Mouse (Mus musculus) myocyte (in vitro differentiated cells): ENCODE measurements around the gene Ric8a. TPM values are rescaled to one million over a fixed set of nuclear protein-coding genes. Genes with fewer than 3 reads are reported as not detected.

ENCODE experiments used
- H3K27me3 ChIP-seq: one replicate; pipeline ENCODE4 v1.6.1; 2011; ENCODE audit not compliant: control insufficient read depth, insufficient read depth, insufficient read length
- H3K36me3 ChIP-seq: one replicate; pipeline ENCODE4 v1.6.1; 2011; ENCODE audit not compliant: control insufficient read depth, insufficient read depth
- H3K4me2 ChIP-seq: one replicate; pipeline ENCODE4 v1.6.1; 2011; ENCODE audit warnings: low read depth, control low read depth
- H3K4me3 ChIP-seq: one replicate; pipeline ENCODE4 v1.5.1; 2011; ENCODE audit warnings: mild to moderate bottlenecking, control low read depth, moderate library complexity
- H3K79me2 ChIP-seq: one replicate; pipeline ENCODE4 v1.6.1; 2011; ENCODE audit not compliant: control insufficient read depth, insufficient read depth
- H3ac ChIP-seq: one replicate; pipeline ENCODE4 v1.6.1; 2011; ENCODE audit not compliant: control insufficient read depth, insufficient read length
- CEBPB ChIP-seq: IDR thresholded peaks from 2 replicates; pipeline ENCODE4 v1.6.1; 2011; ENCODE audit warnings: mild to moderate bottlenecking, moderate library complexity; ENCODE audit not compliant: poor library complexity, insufficient read depth, severe bottlenecking
- E2F4 ChIP-seq: IDR thresholded peaks from one replicate; pipeline ENCODE4 v1.6.1; 2011; ENCODE audit warnings: mild to moderate bottlenecking, control low read depth, moderate library complexity; ENCODE audit not compliant: insufficient read depth
- MAX ChIP-seq: IDR thresholded peaks from one replicate; pipeline ENCODE4 v1.6.1; 2011; ENCODE audit warnings: low read depth, mild to moderate bottlenecking, control low read depth
- MYOD1 ChIP-seq, 3 experiments: IDR thresholded peaks; one replicate each; pipeline ENCODE4 v1.6.1; 2011; ENCODE audit warnings: control low read depth in 2 of 3, low read depth in 2 of 3, mild to moderate bottlenecking in 2 of 3, moderate library complexity in 1 of 3; ENCODE audit not compliant: insufficient read length in 2 of 3, control insufficient read depth in 1 of 3
- MYOG ChIP-seq, 3 experiments: IDR thresholded peaks; one replicate each; pipeline ENCODE4 v1.6.1; 2011; ENCODE audit warnings: control low read depth in 2 of 3, low read depth in 2 of 3, mild to moderate bottlenecking in 2 of 3; ENCODE audit not compliant: insufficient read length in 2 of 3, control insufficient read depth in 1 of 3, insufficient read depth in 1 of 3
- POLR2A ChIP-seq: IDR thresholded peaks from one replicate; pipeline ENCODE4 v1.6.1; 2011; ENCODE audit warnings: low read depth, mild to moderate bottlenecking, control low read depth, moderate library complexity; ENCODE audit not compliant: insufficient read length
- POLR2AphosphoS2 ChIP-seq: IDR thresholded peaks from one replicate; pipeline ENCODE4 v1.6.1; 2011; ENCODE audit warnings: low read depth, control low read depth; ENCODE audit not compliant: insufficient read length
- REST ChIP-seq: IDR thresholded peaks from one replicate; pipeline ENCODE4 v1.6.1; 2011; ENCODE audit warnings: mild to moderate bottlenecking, control low read depth, moderate library complexity; ENCODE audit not compliant: insufficient read depth, insufficient read length
- SRF ChIP-seq: IDR thresholded peaks from one replicate; pipeline ENCODE4 v1.6.1; 2011; ENCODE audit warnings: low read depth; ENCODE audit not compliant: control insufficient read depth, insufficient read length
- TCF12 ChIP-seq: IDR thresholded peaks from one replicate; pipeline ENCODE4 v1.6.1; 2011; ENCODE audit warnings: mild to moderate bottlenecking, control low read depth; ENCODE audit not compliant: poor library complexity, insufficient read depth, severe bottlenecking
- TCF3 ChIP-seq: IDR thresholded peaks from one replicate; pipeline ENCODE4 v1.6.1; 2011; ENCODE audit warnings: low read depth, control low read depth; ENCODE audit not compliant: insufficient read length
- USF1 ChIP-seq: IDR thresholded peaks from one replicate; pipeline ENCODE4 v1.6.1; 2011; ENCODE audit warnings: low read depth, mild to moderate bottlenecking, control low read depth, moderate library complexity
- polyA plus RNA-seq: library from polyadenylated mRNA; unstranded; fragments of >200 nt; fragmentation: generic; extraction: Trizol; gene quantifications from one replicate; pipeline ENCODE4 v1.2.1, GENCODE M21; 2012; ENCODE audit warnings: missing spikeins

The Ric8a gene
- polyA plus RNA-seq, 1 experiment = 123 TPM

DNA sequence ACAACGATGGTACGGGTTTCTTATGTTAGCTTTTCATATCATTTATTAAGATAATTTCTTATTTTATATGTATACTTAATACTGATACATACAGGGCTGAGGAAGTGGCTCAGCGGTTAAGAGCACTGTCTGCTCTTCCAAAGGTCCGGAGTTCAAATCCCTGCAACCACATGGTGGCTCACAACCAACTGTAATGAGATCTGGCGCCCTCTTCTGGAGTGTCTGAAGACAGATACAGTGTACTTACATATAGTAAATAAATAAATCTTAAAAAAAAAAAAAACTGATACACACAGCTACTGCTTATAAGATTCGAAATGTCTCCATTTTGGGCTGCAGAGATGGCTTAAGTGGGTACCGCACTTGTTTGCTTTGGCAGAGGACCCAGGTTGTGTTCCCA, 50.9 kb downstream of the Ric8a start:
- TF ChIP-seq TCF12 = no peak
- no peak for TF ChIP-seq USF1
- TF ChIP-seq POLR2AphosphoS2 = no peak
- no peak for TF ChIP-seq E2F4
- no peak for TF ChIP-seq MAX
- no peak for TF ChIP-seq MYOG (IDR thresholded peaks at IDR 0.05; ENCODE audit: control insufficient read depth in 1 of 3, insufficient read depth in 1 of 3, insufficient read length in 2 of 3, low read depth in 2 of 3)
- TF ChIP-seq REST = no peak
- no peak for TF ChIP-seq SRF
- no peak for TF ChIP-seq TCF3
- TF ChIP-seq CEBPB = no peak
- no peak for TF ChIP-seq POLR2A
- TF ChIP-seq MYOD1 (IDR thresholded peaks at IDR 0.05; ENCODE audit: control insufficient read depth in 1 of 3, insufficient read length in 2 of 3, low read depth in 2 of 3) = no peak
- no peaks in the 10 kb centered on the region for H3K27me3 ChIP-seq

DNA sequence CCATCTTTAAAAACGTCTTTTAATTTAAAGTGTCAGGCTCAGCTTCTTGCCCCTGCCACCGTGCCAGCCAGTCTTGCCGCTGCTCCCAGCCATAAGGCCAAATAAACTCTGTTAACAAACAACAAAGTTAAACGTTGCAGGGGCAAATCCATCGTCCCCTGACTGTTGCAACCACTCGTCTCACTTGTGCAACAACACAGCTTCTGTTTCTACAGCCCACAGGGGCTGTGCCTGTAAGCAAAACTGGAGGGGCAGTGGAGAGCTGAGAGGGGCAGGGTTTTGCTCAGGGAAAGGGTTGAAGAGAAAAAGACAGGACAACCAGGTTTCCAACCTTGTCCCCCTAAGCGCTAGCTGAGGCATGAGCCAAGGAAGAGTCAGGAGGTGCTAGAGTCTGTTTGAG, 51.4 kb downstream of the Ric8a start:
- Histone ChIP-seq H3ac (no peak overlapping the region), H3K27me3 (no peaks in the 10 kb centered on the region), H3K79me2 (no peaks in the 10 kb centered on the region), H3K36me3 (no peaks in the 10 kb centered on the region), H3K4me2 (no peak overlapping the region), H3K4me3 (no peak overlapping the region)
- TF ChIP-seq SRF = no peak
- no peak for TF ChIP-seq MAX

More for the DNA sequence above, 50.9 kb downstream of the Ric8a start:
- no peak overlapping the region for H3ac ChIP-seq
- H3K36me3 ChIP-seq = no peaks in the 10 kb centered on the region
- no peaks in the 10 kb centered on the region for H3K79me2 ChIP-seq
- H3K4me2 ChIP-seq = no peak overlapping the region
- no peak overlapping the region for H3K4me3 ChIP-seq

DNA sequence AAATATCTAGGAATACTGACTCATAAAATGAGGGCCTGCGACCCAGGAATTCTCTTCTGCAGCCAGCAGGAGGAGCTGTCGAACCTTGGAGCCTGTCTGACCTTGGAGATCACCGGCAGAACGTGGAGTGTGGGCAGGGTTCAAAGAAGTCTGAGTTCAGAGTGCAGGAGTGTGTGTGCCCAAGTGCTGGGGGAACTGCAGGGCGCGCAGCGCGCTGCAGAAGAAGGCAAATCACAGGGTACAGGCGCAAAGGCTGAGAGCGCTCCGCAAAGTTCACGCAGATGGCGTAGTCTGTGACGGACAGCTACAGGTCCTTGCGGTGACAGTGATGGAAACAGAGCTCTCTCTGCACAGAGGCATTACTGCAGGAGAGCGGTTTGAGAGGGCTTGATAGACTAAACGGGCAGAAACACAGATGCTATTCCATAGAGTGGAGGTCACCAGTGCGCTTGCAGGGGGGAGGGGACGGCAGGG, 51.9 kb downstream of the Ric8a start:
- TF ChIP-seq MYOD1 (IDR thresholded peaks at IDR 0.05; ENCODE audit: control insufficient read depth in 1 of 3, insufficient read length in 2 of 3, low read depth in 2 of 3) = peak in 1 of 3 experiments; percentile 15
- no peak for TF ChIP-seq POLR2A
- TF ChIP-seq MYOG (IDR thresholded peaks at IDR 0.05; ENCODE audit: control insufficient read depth in 1 of 3, insufficient read depth in 1 of 3, insufficient read length in 2 of 3, low read depth in 2 of 3) = peak in 1 of 3 experiments; percentile 10
- TF ChIP-seq TCF3 = no peak
- no peak for TF ChIP-seq USF1
- Histone ChIP-seq H3K4me2 (peak overlapping the region; percentile 73), H3K79me2 (no peaks in the 10 kb centered on the region), H3ac (no peak overlapping the region), H3K4me3 (no peak overlapping the region), H3K36me3 (no peaks in the 10 kb centered on the region), H3K27me3 (no peaks in the 10 kb centered on the region)

DNA sequence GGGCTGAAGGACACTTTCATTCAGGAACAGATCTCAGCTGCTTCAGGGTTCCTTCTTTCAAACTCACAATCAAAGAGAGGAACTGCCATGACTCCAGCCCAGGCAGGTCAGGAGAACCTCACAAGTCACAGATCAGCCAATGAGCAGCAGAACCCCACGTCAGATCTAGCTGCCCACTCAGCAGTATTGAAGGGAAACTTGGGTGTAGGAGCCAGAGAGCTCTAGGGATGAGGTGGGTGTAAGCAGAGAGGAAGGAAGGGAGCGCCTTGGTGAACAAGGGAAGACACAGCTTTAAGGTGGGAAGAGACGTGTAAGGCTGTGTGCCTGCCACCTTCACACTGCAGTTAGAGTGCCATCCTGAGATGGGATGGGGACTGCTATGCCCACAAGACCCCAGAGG, 55.5 kb downstream of the Ric8a start:
- H3K27me3 ChIP-seq = no peaks in the 10 kb centered on the region
- no peak for TF ChIP-seq USF1
- no peak for TF ChIP-seq MAX
- TF ChIP-seq SRF = no peak
- no peak overlapping the region for H3K4me2 ChIP-seq
- no peaks in the 10 kb centered on the region for H3K79me2 ChIP-seq
- H3ac ChIP-seq = no peak overlapping the region
- no peaks in the 10 kb centered on the region for H3K36me3 ChIP-seq
- H3K4me3 ChIP-seq = no peak overlapping the region

DNA sequence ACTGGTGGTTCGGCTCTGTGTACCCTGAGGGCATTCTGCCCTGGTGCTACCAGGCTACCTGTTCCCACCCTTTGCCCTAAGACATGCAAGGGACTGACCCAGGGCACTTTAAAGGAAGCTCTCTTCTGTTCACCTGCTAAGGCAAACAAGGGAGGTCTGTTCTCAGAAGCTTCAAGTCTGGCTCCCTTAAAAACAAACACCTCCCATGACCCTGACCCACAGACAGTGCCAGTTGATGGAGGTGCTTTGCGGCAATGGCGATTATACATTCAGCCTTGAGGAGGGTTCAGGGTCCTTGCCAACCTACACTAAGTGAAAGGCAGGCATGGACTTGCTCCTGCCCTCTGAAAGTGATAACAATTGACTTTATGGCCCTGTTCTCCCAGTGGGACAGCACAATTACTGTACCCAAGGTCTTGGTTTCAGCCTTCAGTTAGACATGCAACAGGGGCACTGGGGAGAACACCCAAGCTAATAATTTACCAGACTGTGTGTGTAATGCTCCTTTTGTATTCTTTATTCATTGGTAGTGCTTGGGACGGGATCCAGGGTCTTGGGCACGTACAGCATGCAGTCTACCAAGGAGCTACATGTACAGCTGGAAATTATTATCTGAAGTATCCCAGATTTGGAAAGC, 56.2 kb downstream of the Ric8a start:
- no peaks in the 10 kb centered on the region for H3K27me3 ChIP-seq
- no peak for TF ChIP-seq MYOD1 (IDR thresholded peaks at IDR 0.05; ENCODE audit: control insufficient read depth in 1 of 3, insufficient read length in 2 of 3, low read depth in 2 of 3)
- no peak for TF ChIP-seq E2F4
- no peak for TF ChIP-seq POLR2A
- TF ChIP-seq CEBPB = no peak
- no peak for TF ChIP-seq POLR2AphosphoS2
- no peak for TF ChIP-seq MAX
- TF ChIP-seq USF1 = no peak
- TF ChIP-seq REST = no peak
- H3K4me3 ChIP-seq = no peak overlapping the region
- H3K4me2 ChIP-seq = no peak overlapping the region
- no peaks in the 10 kb centered on the region for H3K36me3 ChIP-seq
- H3K79me2 ChIP-seq = no peaks in the 10 kb centered on the region
- no peak overlapping the region for H3ac ChIP-seq

Other genes starting within 250 kb of the Ric8a start
- not detected for gene Olfr61, start 228.0 kb upstream of the Ric8a start, polyA plus RNA-seq
- not detected for gene Olfr53, start 210.5 kb upstream of the Ric8a start, polyA plus RNA-seq
- gene Olfr539, start 197.0 kb upstream of the Ric8a start, polyA plus RNA-seq = not detected
- not detected for gene Olfr45, start 175.0 kb upstream of the Ric8a start, polyA plus RNA-seq
- not detected for gene Olfr541, start 159.7 kb upstream of the Ric8a start, polyA plus RNA-seq
- gene Cyp2e1, start 93.2 kb upstream of the Ric8a start, polyA plus RNA-seq = not detected
- gene Syce1, start 69.1 kb upstream of the Ric8a start, polyA plus RNA-seq = not detected
- 0.13 TPM for gene Zfp941, start 34.8 kb upstream of the Ric8a start, polyA plus RNA-seq
- 0.13 TPM for gene Urah, start 21.9 kb upstream of the Ric8a start, polyA plus RNA-seq
- not detected for gene Scgb1c1, start 11.4 kb upstream of the Ric8a start, polyA plus RNA-seq
- 0.07 TPM for gene Odf3, start 9.2 kb upstream of the Ric8a start, polyA plus RNA-seq
- not detected for gene Gm45785, start 626 bp upstream of the Ric8a start, polyA plus RNA-seq
- gene Bet1l, start 620 bp downstream of the Ric8a start, polyA plus RNA-seq = 25.8 TPM
- gene Psmd13, start 25.0 kb downstream of the Ric8a start, polyA plus RNA-seq = 201 TPM
- gene Sirt3, start 25.4 kb downstream of the Ric8a start, polyA plus RNA-seq = 28.8 TPM
- 534 TPM for gene Cox8b, start 43.5 kb downstream of the Ric8a start, polyA plus RNA-seq
- 0.01 TPM for gene Nlrp6, start 63.9 kb downstream of the Ric8a start, polyA plus RNA-seq
- gene Pgghg, start 84.4 kb downstream of the Ric8a start, polyA plus RNA-seq = 11.6 TPM
- 0.47 TPM for gene Ifitm5, start 93.3 kb downstream of the Ric8a start, polyA plus RNA-seq
- 0.12 TPM for gene Gm45717, start 99.0 kb downstream of the Ric8a start, polyA plus RNA-seq
- 493 TPM for gene Ifitm2, start 99.0 kb downstream of the Ric8a start, polyA plus RNA-seq
- 19.9 TPM for gene Ifitm1, start 110.3 kb downstream of the Ric8a start, polyA plus RNA-seq
- 1,312 TPM for gene Ifitm3, start 153.8 kb downstream of the Ric8a start, polyA plus RNA-seq
- gene Ifitm6, start 161.0 kb downstream of the Ric8a start, polyA plus RNA-seq = 4.4 TPM
- not detected for gene Gm17387, start 172.2 kb downstream of the Ric8a start, polyA plus RNA-seq
- 0.46 TPM for gene B4galnt4, start 204.1 kb downstream of the Ric8a start, polyA plus RNA-seq
- 0.25 TPM for gene Pkp3, start 221.3 kb downstream of the Ric8a start, polyA plus RNA-seq
- 4.8 TPM for gene Sigirr, start 243.6 kb downstream of the Ric8a start, polyA plus RNA-seq